Mouse (Mus musculus) right cerebral cortex, adult 18-20 months (tissue): ENCODE measurements around the gene Vmn2r108.
"Not testable (repeated sequence)": the region's sequence is repeated elsewhere in the genome, so short reads cannot be mapped to it uniquely, and the experiment has no call there.

Experiments
- DNase-seq: peaks from one replicate; pipeline ENCODE4 v3.0.0; 2022; ENCODE audit warnings: mixed read lengths

Gene Vmn2r108

GRCm38 (mm10) chr17:20481231-20481630, at the start of gene Vmn2r108:
Vmn2r108 (minus strand) TSS chr17:20481331.
- DNase-seq, result no peak

GRCm38 (mm10) chr17:20508247-20508646, 27.1 kb upstream of the Vmn2r108 start:
- DNase-seq, result not testable (repeated sequence)

GRCm38 (mm10) chr17:20497858-20498257, 16.7 kb upstream of the Vmn2r108 start, which contains the start of gene Vmn1r225:
Vmn1r225 (plus strand) TSS chr17:20498158.
- no peak for DNase-seq

- no peak for DNase-seq
Measured at GRCm38 (mm10) chr17:20473311-20473710, 7.8 kb downstream of the Vmn2r108 start.

GRCm38 (mm10) chr17:20439263-20439662, 41.9 kb downstream of the Vmn2r108 start:
- DNase-seq, result peak; percentile 1

GRCm38 (mm10) chr17:20413846-20414245, 67.3 kb downstream of the Vmn2r108 start, which contains the start of gene Vmn1r224:
Vmn1r224 (plus strand) TSS chr17:20414146.
- DNase-seq, result no peak
